Mouse (Mus musculus) liver, postnatal 0 days (tissue): ENCODE measurements around the gene Krtap9-1.

Experiments
- CTCF ChIP-seq: sonication (generic); IDR thresholded peaks from 2 replicates; pipeline ENCODE4 v1.5.1; 2016; ENCODE audit warnings: antibody characterized with exemption, low read depth
- EP300 ChIP-seq: IDR thresholded peaks from 2 replicates; pipeline ENCODE4 v1.6.1; 2016; ENCODE audit warnings: antibody characterized with exemption, low read depth, mild to moderate bottlenecking

DNA sequence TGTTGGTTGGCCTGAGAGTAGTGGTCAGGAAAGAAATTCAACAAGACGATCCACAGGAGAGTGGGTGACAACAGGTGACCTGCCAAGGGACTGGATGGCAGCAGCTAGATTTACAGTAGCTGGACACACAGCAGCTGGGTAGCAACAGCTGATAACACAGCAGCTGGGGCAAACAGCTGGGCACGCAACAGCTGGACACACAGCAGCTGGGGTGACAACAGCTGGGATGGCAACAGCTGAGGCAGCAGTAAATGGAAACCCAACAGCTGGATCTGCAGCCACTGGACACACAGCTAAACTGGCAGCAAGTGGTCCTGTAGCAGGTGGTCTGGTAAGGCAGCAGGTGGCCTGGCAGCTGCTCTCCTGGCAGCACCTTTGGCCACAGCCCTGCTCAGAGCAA lies 26.4 kb upstream of the Krtap9-1 start:
- TF ChIP-seq CTCF (no peak), EP300 (no peak)
